Mouse (Mus musculus) common myeloid progenitor, adult 5-6 weeks (primary cell): Measurements from ENCODE around the gene Sphk2. TPM values are rescaled to one million over a fixed set of nuclear protein-coding genes. Genes with fewer than 3 reads are reported as not detected.

Experiments
- ATAC-seq: replicated peaks from 2 replicates; pipeline ENCODE4 v1.8.0; 2016; ENCODE audit warnings: low read depth, mild to moderate bottlenecking, moderate TSS enrichment, inconsistent platforms; ENCODE audit not compliant: poor library complexity, severe bottlenecking
- total RNA-seq: library from RNA; stranded (forward); fragments of 200-1000, 187-1606 nt; gene quantifications from 2 replicates; pipeline ENCODE4 v1.2.3, GENCODE M21; 2017

Sphk2 gene
- total RNA-seq, 1 experiment from 2014 or later = 8.2 TPM

- ATAC-seq = no peak
Measured at GRCm38 (mm10) chr7:45712022-45712757, 5.6 kb downstream of the Sphk2 start.

GRCm38 (mm10) chr7:45711316-45712021, 6.3 kb downstream of the Sphk2 start:
- no peak for ATAC-seq

- ATAC-seq = no peak
Measured at GRCm38 (mm10) chr7:45710477-45711191, 7.2 kb downstream of the Sphk2 start.

- no peak for ATAC-seq
Measured at GRCm38 (mm10) chr7:45709677-45710355, 8.0 kb downstream of the Sphk2 start.

GRCm38 (mm10) chr7:45709036-45709435, 8.8 kb downstream of the Sphk2 start:
- ATAC-seq = no peak

- no peak for ATAC-seq
Measured at GRCm38 (mm10) chr7:45708221-45708761, 9.5 kb downstream of the Sphk2 start.

GRCm38 (mm10) chr7:45707375-45707967, 10.3 kb downstream of the Sphk2 start:
- ATAC-seq = peak; percentile 42

GRCm38 (mm10) chr7:45706721-45707241, 11.0 kb downstream of the Sphk2 start:
- ATAC-seq = no peak; the same call in 1 of the 2 replicates

GRCm38 (mm10) chr7:45705873-45706281, 11.9 kb downstream of the Sphk2 start:
- ATAC-seq = no peak

GRCm38 (mm10) chr7:45705443-45705864, 12.3 kb downstream of the Sphk2 start:
- ATAC-seq = no peak

GRCm38 (mm10) chr7:45704730-45705442, 12.9 kb downstream of the Sphk2 start, which contains the start of gene Dbp:
Gene Dbp (plus strand): TSS chr7:45705088.
- ATAC-seq = peak; percentile 75

GRCm38 (mm10) chr7:45704046-45704559, 13.7 kb downstream of the Sphk2 start:
- peak; percentile 23 for ATAC-seq

- ATAC-seq = no peak
Measured at GRCm38 (mm10) chr7:45703521-45704033, 14.2 kb downstream of the Sphk2 start.

GRCm38 (mm10) chr7:45702809-45703520, 14.8 kb downstream of the Sphk2 start:
- ATAC-seq = no peak

- no peak for ATAC-seq
Measured at GRCm38 (mm10) chr7:45702316-45702715, 15.5 kb downstream of the Sphk2 start.

GRCm38 (mm10) chr7:45701607-45702006, 16.2 kb downstream of the Sphk2 start:
- ATAC-seq = no peak

- no peak for ATAC-seq
Measured at GRCm38 (mm10) chr7:45701072-45701471, 16.7 kb downstream of the Sphk2 start.
